Mouse (Mus musculus) midbrain, embryonic 11.5 days (tissue): ENCODE measurements around the gene Fermt1. TPM values are rescaled to one million over a fixed set of nuclear protein-coding genes. Genes with fewer than 3 reads are reported as not detected.

Experiments
- ATAC-seq: fragments of 200-750 bp; cut with Nextera tagmentation; 2 replicates; pipeline ENCODE4 v1.8.0; 2017; ENCODE audit warnings: moderate TSS enrichment, moderate library complexity; ENCODE audit not compliant: low FRiP score
- DNase-seq: peaks from one replicate; pipeline ENCODE4 v3.0.0; 2015; ENCODE audit warnings: low spot score; ENCODE audit errors: missing footprints
- H3K27ac ChIP-seq: fragments of 300-500 bp; sonication (generic); 2 replicates; pipeline ENCODE4 v1.5.1; 2014; ENCODE audit warnings: low read depth, low read length
- H3K27me3 ChIP-seq: fragments of 300-500 bp; sonication (generic); 2 replicates; pipeline ENCODE4 v1.6.1; 2014; ENCODE audit warnings: mild to moderate bottlenecking, low read length, moderate library complexity, mixed read lengths; ENCODE audit not compliant: control insufficient read depth, insufficient read depth
- H3K36me3 ChIP-seq: fragments of 300-500 bp; sonication (generic); 2 replicates; pipeline ENCODE4 v1.6.1; 2014; ENCODE audit warnings: mild to moderate bottlenecking, low read length, moderate library complexity, mixed read lengths; ENCODE audit not compliant: control insufficient read depth, insufficient read depth
- H3K4me1 ChIP-seq: fragments of 300-500 bp; sonication (generic); 2 replicates; pipeline ENCODE4 v1.6.1; 2014; ENCODE audit warnings: low read length; ENCODE audit not compliant: control insufficient read depth, insufficient read depth
- H3K4me2 ChIP-seq: fragments of 300-500 bp; sonication (generic); 2 replicates; pipeline ENCODE4 v1.6.1; 2014; ENCODE audit warnings: mild to moderate bottlenecking, moderate library complexity
- H3K4me3 ChIP-seq: fragments of 300-500 bp; sonication (generic); 2 replicates; pipeline ENCODE4 v1.5.1; 2014; ENCODE audit warnings: low read depth, low read length
- H3K9ac ChIP-seq: fragments of 300-500 bp; sonication (generic); 2 replicates; pipeline ENCODE4 v1.6.1; 2014; ENCODE audit warnings: low read length
- H3K9me3 ChIP-seq: fragments of 300-500 bp; sonication (generic); 2 replicates; pipeline ENCODE4 v1.6.1; 2016; ENCODE audit warnings: low read length; ENCODE audit not compliant: control insufficient read depth
- WGBS: fragments of 180-500 bp; shearing (Covaris S2); extraction: QIAGEN DNeasy Blood & Tissue Kit; methylation state at CpG from one replicate; pipeline ENCODE4 v1.1.7; 2014; 5-methylcytosine and 5-hydroxymethylcytosine counted together
- polyA plus RNA-seq: library from polyadenylated mRNA; unstranded; fragments of >200 nt; fragmentation: Nextera tagmentation; extraction: Ambion mirVana; gene quantifications from 2 replicates; pipeline ENCODE4 v1.2.1, GENCODE M21; 2014

Fermt1 gene
- polyA plus RNA-seq, 1 experiment from 2014 or later = 1.4 TPM

DNA sequence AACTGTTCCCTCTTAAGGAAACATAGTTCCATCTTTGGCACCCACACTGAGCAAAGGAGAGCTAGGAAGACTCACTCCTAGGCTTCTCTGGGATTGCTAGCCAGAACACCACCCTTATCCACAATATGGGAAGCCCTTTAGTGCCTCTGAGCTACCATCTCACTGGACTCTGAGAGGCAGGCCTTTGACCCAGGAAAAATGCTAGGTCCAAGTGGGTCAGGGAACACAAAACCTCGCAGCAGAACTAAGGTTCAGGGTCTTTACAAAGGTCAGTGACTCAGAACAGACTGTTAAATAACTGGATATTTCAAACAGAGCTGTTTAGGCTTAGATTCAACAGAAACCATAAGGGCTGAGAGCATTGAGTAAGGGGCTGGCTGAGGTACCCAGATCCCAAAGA, 68.7 kb downstream of the Fermt1 start:
- Histone ChIP-seq H3K4me1 (peaks cover 18% of the 10 kb centered on the region), H3K9ac (no peak overlapping the region), H3K4me3 (no peak overlapping the region), H3K27ac (no peak overlapping the region), H3K4me2 (no peak overlapping the region), H3K9me3 (no peaks in the 10 kb centered on the region), H3K27me3 (peaks cover 30% of the 10 kb centered on the region), H3K36me3 (no peaks in the 10 kb centered on the region)
- 64% methylated on average over 1 of the region's 1 CpGs for WGBS
- ATAC-seq = no peak
- no peak for DNase-seq

GRCm38 (mm10) chr2:132873657-132874326, 71.9 kb downstream of the Fermt1 start:
- DNase-seq (no peak), ATAC-seq (no peak)
- Histone ChIP-seq H3K9me3 (no peaks in the 10 kb centered on the region), H3K4me2 (no peak overlapping the region), H3K27me3 (peaks cover 8% of the 10 kb centered on the region), H3K4me1 (peaks cover under 1% of the 10 kb centered on the region; the same call in 1 of the 2 replicates), H3K27ac (no peak overlapping the region), H3K36me3 (no peaks in the 10 kb centered on the region), H3K4me3 (no peak overlapping the region), H3K9ac (no peak overlapping the region)
- 88% methylated on average over 10 of the region's 10 CpGs for WGBS

DNA sequence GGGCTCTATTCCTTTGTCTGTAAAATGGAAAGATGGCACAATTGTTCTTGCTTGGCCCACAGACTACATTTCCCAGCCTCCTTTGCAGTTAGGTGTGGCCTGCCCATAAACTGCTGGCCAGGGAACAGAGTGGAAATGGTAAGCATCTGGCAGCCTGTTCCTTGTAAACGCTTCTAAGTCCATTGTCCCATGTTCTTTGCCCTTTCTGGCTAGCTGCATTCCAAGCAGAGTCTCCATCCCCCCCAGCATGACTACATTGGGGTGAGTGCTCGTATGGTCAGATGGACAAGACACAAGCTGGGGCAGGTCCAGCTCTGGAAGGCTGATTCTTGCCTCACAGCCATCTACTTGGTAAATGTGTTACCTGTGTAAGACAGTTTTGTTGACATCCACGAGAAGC, 74.0 kb downstream of the Fermt1 start:
- WGBS = 63% methylated on average over 3 of the region's 3 CpGs

GRCm38 (mm10) chr2:132870286-132870685, 75.4 kb downstream of the Fermt1 start:
- H3K4me2 ChIP-seq = no peak overlapping the region
- H3K36me3 ChIP-seq = no peaks in the 10 kb centered on the region
- no peaks in the 10 kb centered on the region for H3K4me1 ChIP-seq
- no peak overlapping the region for H3K9ac ChIP-seq
- H3K4me3 ChIP-seq = no peak overlapping the region
- H3K27me3 ChIP-seq = no peaks in the 10 kb centered on the region
- no peaks in the 10 kb centered on the region for H3K9me3 ChIP-seq
- no peak for ATAC-seq
- no peak for DNase-seq
- WGBS = 76% methylated on average over 4 of the region's 4 CpGs
- H3K27ac ChIP-seq = no peak overlapping the region

More for the DNA sequence above, 74.0 kb downstream of the Fermt1 start:
- no peaks in the 10 kb centered on the region for H3K36me3 ChIP-seq
- H3K4me3 ChIP-seq = no peak overlapping the region
- no peak overlapping the region for H3K9ac ChIP-seq
- no peaks in the 10 kb centered on the region for H3K27me3 ChIP-seq
- ATAC-seq (no peak), DNase-seq (no peak)
- no peak overlapping the region for H3K27ac ChIP-seq
- no peak overlapping the region for H3K4me2 ChIP-seq
- H3K4me1 ChIP-seq = no peaks in the 10 kb centered on the region
- H3K9me3 ChIP-seq = no peaks in the 10 kb centered on the region

DNA sequence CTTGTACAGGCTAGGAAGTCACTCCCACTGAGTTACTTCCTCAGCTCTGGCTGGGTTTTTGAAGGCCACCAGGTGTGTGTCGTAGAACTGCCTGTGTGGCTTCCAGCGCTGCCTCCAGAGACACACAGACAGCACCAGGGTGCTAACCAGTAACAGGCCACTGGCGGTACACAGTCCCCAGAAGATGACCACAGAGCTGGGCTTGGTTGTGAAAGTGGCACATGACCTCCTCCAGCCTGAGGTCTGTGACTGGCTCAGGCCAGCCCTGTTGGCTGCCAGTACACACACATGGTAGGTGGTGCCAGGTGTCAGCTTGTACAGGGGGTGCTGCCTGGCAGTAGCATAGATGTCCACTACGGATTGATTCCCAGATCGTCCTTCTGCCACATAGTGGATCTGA, 76.0 kb downstream of the Fermt1 start:
- no peak for DNase-seq

DNA sequence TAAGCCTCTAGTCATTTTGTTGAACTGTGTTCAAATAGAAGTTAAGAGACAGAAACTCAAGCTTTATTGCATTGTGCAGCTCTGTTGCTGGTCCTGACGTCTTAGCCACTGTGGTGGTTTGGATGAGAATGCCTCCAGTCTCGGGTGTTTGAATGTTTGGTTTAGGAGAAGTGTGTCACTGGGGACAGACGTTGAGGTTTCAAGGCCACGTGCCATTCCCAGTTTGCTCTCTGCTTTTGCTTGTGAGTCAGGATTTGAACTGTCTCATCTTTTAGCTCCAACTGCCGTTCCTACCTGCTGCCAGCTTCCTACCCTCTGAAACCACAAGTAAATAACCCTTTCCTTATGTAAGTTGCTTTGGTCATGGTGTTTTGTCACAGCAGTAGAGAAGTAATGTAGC, 78.2 kb downstream of the Fermt1 start:
- Histone ChIP-seq H3K4me2 (no peak overlapping the region), H3K9ac (no peak overlapping the region), H3K36me3 (no peaks in the 10 kb centered on the region), H3K9me3 (no peaks in the 10 kb centered on the region), H3K4me3 (no peak overlapping the region), H3K27me3 (no peaks in the 10 kb centered on the region), H3K4me1 (no peaks in the 10 kb centered on the region), H3K27ac (no peak overlapping the region)
- ATAC-seq (no peak), DNase-seq (no peak)
- 73% methylated on average over 5 of the region's 5 CpGs for WGBS

More for the DNA sequence above, 76.0 kb downstream of the Fermt1 start:
- Histone ChIP-seq H3K27ac (no peak overlapping the region), H3K9me3 (no peaks in the 10 kb centered on the region), H3K9ac (no peak overlapping the region), H3K27me3 (no peaks in the 10 kb centered on the region), H3K4me3 (no peak overlapping the region), H3K4me2 (no peak overlapping the region), H3K36me3 (no peaks in the 10 kb centered on the region), H3K4me1 (no peaks in the 10 kb centered on the region)
- 0 out of 2 replicates have a peak, but pooled peaks have one; percentile 30 for ATAC-seq
- 91% methylated on average over 5 of the region's 5 CpGs for WGBS

DNA sequence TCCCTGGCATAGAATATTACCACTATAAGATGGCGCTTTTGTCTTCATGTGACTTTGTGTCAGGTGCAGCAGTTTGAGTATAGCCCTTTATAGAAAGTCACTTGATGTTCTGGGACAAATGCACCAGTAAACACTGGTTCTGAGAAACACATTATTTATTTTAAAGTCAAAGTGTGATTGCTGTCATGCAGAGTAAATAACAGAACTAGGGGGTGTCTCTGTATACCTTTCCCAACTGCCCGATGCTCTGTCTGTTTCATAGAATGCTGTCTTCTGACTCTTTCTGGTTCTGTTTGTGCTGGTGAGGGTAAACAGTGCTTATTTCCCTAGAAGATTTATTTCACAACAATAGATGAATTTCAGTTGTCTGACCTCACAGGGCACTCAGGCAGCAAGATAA, 82.4 kb downstream of the Fermt1 start:
- Histone ChIP-seq H3K9ac (no peak overlapping the region), H3K36me3 (peaks cover 2% of the 10 kb centered on the region; the same call in 1 of the 2 replicates), H3K27ac (no peak overlapping the region), H3K4me1 (no peaks in the 10 kb centered on the region), H3K9me3 (no peaks in the 10 kb centered on the region), H3K27me3 (no peaks in the 10 kb centered on the region), H3K4me2 (no peak overlapping the region), H3K4me3 (no peak overlapping the region)
- 98% methylated on average over 2 of the region's 2 CpGs for WGBS
- ATAC-seq (no peak), DNase-seq (no peak)

DNA sequence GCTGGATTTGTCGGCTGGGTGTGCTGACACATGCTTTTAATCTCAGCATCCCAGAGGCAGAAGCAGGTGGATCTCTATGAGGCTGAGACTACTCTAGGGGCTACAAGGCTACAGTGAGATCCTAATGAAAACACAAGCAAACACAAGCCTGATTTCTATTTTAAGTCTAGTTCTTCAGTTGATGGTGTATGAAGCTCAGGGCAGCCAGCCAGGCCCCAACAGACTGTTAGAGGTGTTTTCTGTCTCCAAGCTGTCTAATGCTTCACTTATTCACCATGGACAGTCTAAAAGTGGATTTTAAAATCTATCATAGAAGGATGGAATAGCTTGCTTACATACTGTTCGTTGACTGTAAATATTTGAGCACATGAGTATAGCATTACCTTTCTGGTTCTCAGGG, 84.2 kb downstream of the Fermt1 start:
- no peak overlapping the region for H3K4me3 ChIP-seq
- ATAC-seq (no peak), DNase-seq (no peak)
- H3K9ac ChIP-seq = no peak overlapping the region
- H3K4me1 ChIP-seq = no peaks in the 10 kb centered on the region
- H3K27ac ChIP-seq = no peak overlapping the region
- peaks cover 2% of the 10 kb centered on the region; the same call in 1 of the 2 replicates for H3K36me3 ChIP-seq
- 97% methylated on average over 2 of the region's 2 CpGs for WGBS
- H3K27me3 ChIP-seq = no peaks in the 10 kb centered on the region
- H3K4me2 ChIP-seq = no peak overlapping the region
- no peaks in the 10 kb centered on the region for H3K9me3 ChIP-seq

- H3K4me1 ChIP-seq = no peaks in the 10 kb centered on the region
- H3K4me3 ChIP-seq = no peak overlapping the region
- no peaks in the 10 kb centered on the region for H3K27me3 ChIP-seq
- peaks cover 2% of the 10 kb centered on the region; the same call in 1 of the 2 replicates for H3K36me3 ChIP-seq
- no peak overlapping the region for H3K4me2 ChIP-seq
- DNase-seq (no peak), ATAC-seq (no peak)
- H3K27ac ChIP-seq = no peak overlapping the region
- H3K9me3 ChIP-seq = no peaks in the 10 kb centered on the region
- no peak overlapping the region for H3K9ac ChIP-seq
Observed at GRCm38 (mm10) chr2:132860435-132860834, 85.3 kb downstream of the Fermt1 start.
